Mouse (Mus musculus): ENCODE results near the gene Tnfrsf21. TPM values are rescaled to one million over a fixed set of nuclear protein-coding genes. Genes with fewer than 3 reads are reported as not detected.

Tnfrsf21 gene
- total RNA-seq, 2 experiments from 2014 or later: 34.7 to 41.4 TPM

- no peak for DNase-seq
These were observed 8.2 kb downstream of the Tnfrsf21 start for GRCm38 (mm10) chr17:43024531-43024930.

GRCm38 (mm10) chr17:43025048-43025447 is 8.7 kb downstream of the Tnfrsf21 start:
- DNase-seq: no peak

GRCm38 (mm10) chr17:43025819-43026593 is 9.7 kb downstream of the Tnfrsf21 start:
- no peak for DNase-seq

- DNase-seq: no peak
These were observed 10.4 kb downstream of the Tnfrsf21 start for GRCm38 (mm10) chr17:43026708-43027107.

GRCm38 (mm10) chr17:43029546-43029945 is 13.2 kb downstream of the Tnfrsf21 start:
- no peak for DNase-seq

- no peak for DNase-seq
These were observed 13.9 kb downstream of the Tnfrsf21 start for GRCm38 (mm10) chr17:43030290-43030689.

GRCm38 (mm10) chr17:43032489-43033036 is 16.2 kb downstream of the Tnfrsf21 start:
- no peak for DNase-seq

- DNase-seq: no peak
These were observed 19.0 kb downstream of the Tnfrsf21 start for GRCm38 (mm10) chr17:43035386-43035785.

GRCm38 (mm10) chr17:43036058-43036757 is 19.9 kb downstream of the Tnfrsf21 start:
- no peak for DNase-seq

- DNase-seq: no peak
These were observed 24.2 kb downstream of the Tnfrsf21 start for GRCm38 (mm10) chr17:43040571-43040970.

GRCm38 (mm10) chr17:43050619-43051018 is 34.3 kb downstream of the Tnfrsf21 start:
- no peak for DNase-seq

- DNase-seq: no peak
These were observed 36.4 kb downstream of the Tnfrsf21 start for GRCm38 (mm10) chr17:43052791-43053190.

- no peak for DNase-seq
These were observed 37.6 kb downstream of the Tnfrsf21 start for GRCm38 (mm10) chr17:43053943-43054342.

- no peak for DNase-seq
These were observed 42.1 kb downstream of the Tnfrsf21 start for GRCm38 (mm10) chr17:43058277-43059025.

- DNase-seq: no peak
These were observed 48.4 kb downstream of the Tnfrsf21 start for GRCm38 (mm10) chr17:43064705-43065104.

GRCm38 (mm10) chr17:43068846-43069553 is 52.6 kb downstream of the Tnfrsf21 start:
- no peak for DNase-seq

- no peak for DNase-seq
These were observed 54.6 kb downstream of the Tnfrsf21 start for GRCm38 (mm10) chr17:43070946-43071345.

- DNase-seq: no peak
These were observed 55.9 kb downstream of the Tnfrsf21 start for GRCm38 (mm10) chr17:43072142-43072786.

- peak; percentile 20 for DNase-seq
These were observed 56.4 kb downstream of the Tnfrsf21 start for GRCm38 (mm10) chr17:43072787-43073148.

GRCm38 (mm10) chr17:43074391-43074790 is 58.0 kb downstream of the Tnfrsf21 start:
- DNase-seq: no peak

GRCm38 (mm10) chr17:43075100-43075499 is 58.7 kb downstream of the Tnfrsf21 start:
- no peak for DNase-seq

Data from gastrocnemius, postnatal 10 days (tissue).